Mouse (Mus musculus) liver, embryonic 14 days (tissue): ENCODE data around the gene Atl2. TPM values are rescaled to one million over a fixed set of nuclear protein-coding genes. Genes with fewer than 3 reads are reported as not detected.

Source experiments
- polyA plus RNA-seq: library from polyadenylated mRNA; depleted of rRNA; stranded (reverse); fragments of >200 nt; gene quantifications from 2 replicates; pipeline ENCODE4 v1.2.3, GENCODE M21; 2012; rRNA removed

Gene Atl2
- 20.9 and 23.1 TPM in 2 replicates for polyA plus RNA-seq

GRCm38 (mm10) chr17:79895911-79896423 is at the start of gene Atl2:
Atl2 (minus strand) TSS chr17:79896123.

Other genes starting within 250 kb of the Atl2 start
- gene Cyp1b1, start 181.1 kb downstream of the Atl2 start, polyA plus RNA-seq: 0.14 and 0.21 TPM in 2 replicates
- 24.7 and 26.6 TPM in 2 replicates for gene Hnrnpll, start 166.2 kb upstream of the Atl2 start, polyA plus RNA-seq
- gene Galm, start 231.3 kb upstream of the Atl2 start, polyA plus RNA-seq: 12.5 and 15.5 TPM in 2 replicates